In the genomic region with DNA sequence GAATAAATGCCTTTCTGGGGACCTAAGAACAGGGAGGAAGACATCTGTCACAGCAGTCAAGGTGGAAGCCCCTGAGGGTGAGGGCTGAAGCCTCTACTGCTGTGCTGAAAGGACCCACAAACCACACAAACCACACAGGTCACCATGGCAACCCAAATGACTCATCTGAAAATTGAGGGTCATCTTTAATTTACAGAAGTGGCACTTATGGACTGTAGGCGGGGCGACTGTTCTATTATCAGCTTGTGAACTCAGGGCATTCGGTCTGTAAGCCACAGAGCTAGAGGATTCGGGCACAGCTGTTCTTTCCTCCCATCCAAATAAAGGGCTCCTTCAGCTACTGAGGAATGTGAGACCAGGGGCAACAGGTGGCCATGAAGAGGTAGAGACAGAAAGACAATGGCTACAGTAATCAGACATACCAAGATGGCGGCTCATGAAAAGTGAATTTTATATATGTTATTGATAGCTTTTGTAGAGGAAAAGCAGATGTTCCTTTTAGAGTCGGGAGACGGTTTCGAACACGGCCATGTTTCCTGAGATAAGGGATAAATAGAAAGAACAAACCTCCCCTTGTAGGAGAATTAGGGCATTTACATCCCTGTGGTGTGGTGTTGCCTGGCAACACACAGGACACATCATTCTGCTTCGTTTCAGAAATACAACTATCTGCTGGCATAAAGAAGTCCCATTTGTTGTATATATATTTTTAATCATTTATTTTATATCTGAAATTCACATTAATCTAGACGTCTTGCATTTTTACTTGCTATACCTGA, we compare ENCODE assay signal across 8 mouse cellular contexts. TPM values are rescaled to one million over a fixed set of nuclear protein-coding genes. Genes with fewer than 3 reads are reported as not detected.
A peak's percentile ranks its signal among the peaks of the same experiment; 100 is the strongest.
DNase-seq lines count a peak whose midpoint lies in the region; ATAC-seq and TF ChIP-seq lines count a peak whose summit lies in the region.

No protein-coding gene starts in this region.

- ATAC-seq in lung, embryonic 14.5 days (ENCODE audit: insufficient read depth): peak; percentile 35; the same call in 1 of the 2 replicates
- ATAC-seq in lung, postnatal 0 days: no peak
- ATAC-seq in liver, embryonic 13.5 days (ENCODE audit: low read depth): peak; percentile 26; the same call in 1 of the 2 replicates

- H3K4me1 ChIP-seq in lung, embryonic 14.5 days (ENCODE audit: insufficient read depth): no peaks in the 10 kb centered on the region
- no peaks in the 10 kb centered on the region for H3K4me1 ChIP-seq in lung, postnatal 0 days (ENCODE audit: insufficient read depth, low read depth, low read length)
- peaks cover 18% of the 10 kb centered on the region for H3K4me1 ChIP-seq in liver, embryonic 13.5 days (replicated peaks)

- no peak overlapping the region for H3K4me3 ChIP-seq in lung, embryonic 14.5 days (ENCODE audit: low read depth, low read length)
- no peak overlapping the region for H3K4me3 ChIP-seq in lung, postnatal 0 days (ENCODE audit: low read depth, low read length)
- no peak overlapping the region for H3K4me3 ChIP-seq in liver, embryonic 13.5 days (replicated peaks)

- TF ChIP-seq EP300 in lung, postnatal 0 days (IDR thresholded peaks at IDR 0.05): no peak

- no peak overlapping the region for H3K27ac ChIP-seq in lung, embryonic 14.5 days (ENCODE audit: low read depth)
- no peak overlapping the region for H3K27ac ChIP-seq in lung, postnatal 0 days (ENCODE audit: low read length)
- no peak overlapping the region for H3K27ac ChIP-seq in liver, embryonic 13.5 days

- TF ChIP-seq CTCF in lung, embryonic 14.5 days (IDR thresholded peaks at IDR 0.05; ENCODE audit: low read depth): no peak
- TF ChIP-seq CTCF in lung, postnatal 0 days (IDR thresholded peaks at IDR 0.05): no peak

- 52% methylated on average over 11 of the region's 11 CpGs for WGBS in lung, embryonic 14.5 days
- WGBS in lung, postnatal 0 days: 46% methylated on average over 11 of the region's 11 CpGs
- 20% methylated on average over 11 of the region's 11 CpGs for WGBS in liver, embryonic 13.5 days (ENCODE audit: insufficient replicate concordance)

- H3K36me3 ChIP-seq in lung, embryonic 14.5 days (ENCODE audit: insufficient read depth): no peaks in the 10 kb centered on the region
- no peaks in the 10 kb centered on the region for H3K36me3 ChIP-seq in lung, postnatal 0 days (ENCODE audit: insufficient read depth, low read length)
- H3K36me3 ChIP-seq in liver, embryonic 13.5 days: no peaks in the 10 kb centered on the region

- no peak overlapping the region for H3K9ac ChIP-seq in lung, embryonic 14.5 days
- no peak overlapping the region for H3K9ac ChIP-seq in lung, postnatal 0 days (replicated peaks; ENCODE audit: low read depth)
- no peak overlapping the region for H3K9ac ChIP-seq in liver, embryonic 13.5 days

- DNase-seq in lung, embryonic 14.5 days: no peak
- DNase-seq in lung, postnatal 0 days (ENCODE audit: low spot score): no peak
- DNase-seq in embryo, embryonic 11 days: peak; percentile 51
- DNase-seq in liver, embryonic 13.5 days: no peak
- peak; percentile 64 for DNase-seq in thymus, postnatal 0 days (ENCODE audit: low spot score)
- DNase-seq in lung, postnatal 10 days: no peak
- DNase-seq in adrenal gland, adult 2 months: no peak
- no peak for DNase-seq in right cerebral cortex, postnatal 36 days (ENCODE audit: low spot score in 2 of 2)

- no peaks in the 10 kb centered on the region for H3K9me3 ChIP-seq in lung, embryonic 14.5 days (ENCODE audit: low read depth, low read length)
- no peaks in the 10 kb centered on the region for H3K9me3 ChIP-seq in lung, postnatal 0 days (ENCODE audit: low read length)
- H3K9me3 ChIP-seq in liver, embryonic 13.5 days (replicated peaks): no peaks in the 10 kb centered on the region

- H3K4me2 ChIP-seq in lung, embryonic 14.5 days: no peak overlapping the region
- no peak overlapping the region for H3K4me2 ChIP-seq in lung, postnatal 0 days (replicated peaks; ENCODE audit: low read depth, low read length)
- no peak overlapping the region for H3K4me2 ChIP-seq in liver, embryonic 13.5 days

- no peaks in the 10 kb centered on the region for H3K27me3 ChIP-seq in lung, embryonic 14.5 days (ENCODE audit: insufficient read depth, low read length)
- H3K27me3 ChIP-seq in lung, postnatal 0 days (replicated peaks; ENCODE audit: insufficient read depth, low read length): no peaks in the 10 kb centered on the region
- H3K27me3 ChIP-seq in liver, embryonic 13.5 days: no peaks in the 10 kb centered on the region

RNA-seq across cellular contexts. Expression of a gene that starts 17.2 kb away (rescaled TPM):
- polyA plus RNA-seq in lung, embryonic 14.5 days (2014; fragmentation: Nextera tagmentation; extraction: Ambion mirVana): 119 and 124 TPM in 2 replicates
- polyA plus RNA-seq in lung, postnatal 0 days (2015; fragmentation: Nextera tagmentation; extraction: Ambion mirVana): 45.6 and 49.7 TPM in 2 replicates
- 20.2 and 25.1 TPM in 2 replicates for polyA plus RNA-seq in liver, embryonic 13.5 days (2015; fragmentation: Nextera tagmentation; extraction: Ambion mirVana)
- 281 and 293 TPM in 2 replicates for polyA plus RNA-seq in thymus, postnatal 0 days (2015; fragmentation: Nextera tagmentation; extraction: Ambion mirVana)
- total RNA-seq in adrenal gland, adult 2 months (2021): 10 to 100 TPM; 28.6 to 34.3 TPM
- polyA plus RNA-seq in adrenal gland, adult 2 months (2012; rRNA removed): 30.7 and 39.4 TPM in 2 replicates

RNA-seq across cellular contexts. Expression of a gene that starts 56.7 kb away (rescaled TPM):
- polyA plus RNA-seq in lung, embryonic 14.5 days (2014; fragmentation: Nextera tagmentation; extraction: Ambion mirVana): 0.14 TPM in 1 of 2 replicates, not detected in the other
- polyA plus RNA-seq in lung, postnatal 0 days (2015; fragmentation: Nextera tagmentation; extraction: Ambion mirVana): 0.51 and 1.1 TPM in 2 replicates
- 0.24 and 0.27 TPM in 2 replicates for polyA plus RNA-seq in liver, embryonic 13.5 days (2015; fragmentation: Nextera tagmentation; extraction: Ambion mirVana)
- 13.4 and 16.4 TPM in 2 replicates for polyA plus RNA-seq in thymus, postnatal 0 days (2015; fragmentation: Nextera tagmentation; extraction: Ambion mirVana)
- 1 to 10 TPM; 1.3 to 2.1 TPM for total RNA-seq in adrenal gland, adult 2 months (2021)
- 1.0 and 2.0 TPM in 2 replicates for polyA plus RNA-seq in adrenal gland, adult 2 months (2012; rRNA removed)

Comparison
In these comparisons a context has a peak if more than half of its experiments do, and no peak if none do; other contexts are left out.
1. DNase-seq: peak in embryo, embryonic 11 days (single experiment) and thymus, postnatal 0 days (single experiment); none in lung, embryonic 14.5 days (single experiment), lung, postnatal 0 days (single experiment), liver, embryonic 13.5 days (single experiment), lung, postnatal 10 days (single experiment), adrenal gland, adult 2 months (single experiment) and right cerebral cortex, postnatal 36 days (0 of 2).